Mouse (Mus musculus): ENCODE data around the gene Tmem119. TPM values are rescaled to one million over a fixed set of nuclear protein-coding genes. Genes with fewer than 3 reads are reported as not detected.
A peak's percentile ranks its signal among the peaks of the same experiment; 100 is the strongest.
"Not testable (repeated sequence)": the region's sequence is repeated elsewhere in the genome, so short reads cannot be mapped to it uniquely, and the experiment has no call there.

Tmem119 gene
- total RNA-seq, 2 experiments from 2014 or later = 10.5 to 12.5 TPM

GRCm38 (mm10) chr5:113791197-113792095 is 8.9 kb downstream of the Tmem119 start:
- intact Hi-C loops (cut with DNase I) = no loop called here
- no peak for DNase-seq

- no peak for DNase-seq
- intact Hi-C loops (cut with DNase I) = no loop called here
Observed at GRCm38 (mm10) chr5:113790453-113791196, 9.7 kb downstream of the Tmem119 start.

- peak; percentile 38 to 45 for DNase-seq
- intact Hi-C loops (cut with DNase I) = no loop called here
Observed at GRCm38 (mm10) chr5:113789075-113789788, 11.1 kb downstream of the Tmem119 start.

- DNase-seq = no peak
- intact Hi-C loops (cut with DNase I) = no loop called here
Observed at GRCm38 (mm10) chr5:113788645-113789044, 11.7 kb downstream of the Tmem119 start.

GRCm38 (mm10) chr5:113786985-113787384 is 13.3 kb downstream of the Tmem119 start:
- intact Hi-C loops (cut with DNase I) = no loop called here
- DNase-seq = no peak

GRCm38 (mm10) chr5:113784104-113784503 is 16.2 kb downstream of the Tmem119 start:
- intact Hi-C loops (cut with DNase I) = not testable (repeated sequence)
- DNase-seq = peak; percentile 36 to 42

- peak; percentile 64 to 68 for DNase-seq
- intact Hi-C loops (cut with DNase I) = no loop called here
Observed at GRCm38 (mm10) chr5:113783581-113784001, 16.7 kb downstream of the Tmem119 start.

- intact Hi-C loops (cut with DNase I) = no loop called here
Observed at GRCm38 (mm10) chr5:113782624-113783023, 17.7 kb downstream of the Tmem119 start.

GRCm38 (mm10) chr5:113781875-113782274 is 18.4 kb downstream of the Tmem119 start:
- intact Hi-C loops (cut with DNase I) = no loop called here
- no peak for DNase-seq

More at GRCm38 (mm10) chr5:113782624-113783023, 17.7 kb downstream of the Tmem119 start:
- no peak for DNase-seq

- intact Hi-C loops (cut with DNase I) = no loop called here
Observed at GRCm38 (mm10) chr5:113781254-113781653, 19.1 kb downstream of the Tmem119 start.

GRCm38 (mm10) chr5:113780763-113781162 is 19.6 kb downstream of the Tmem119 start:
- intact Hi-C loops (cut with DNase I) = no loop called here
- no peak for DNase-seq

More at GRCm38 (mm10) chr5:113781254-113781653, 19.1 kb downstream of the Tmem119 start:
- DNase-seq = no peak

GRCm38 (mm10) chr5:113780082-113780752 is 20.1 kb downstream of the Tmem119 start:
- intact Hi-C loops (cut with DNase I) = no loop called here
- DNase-seq = no peak

- intact Hi-C loops (cut with DNase I) = no loop called here
- no peak for DNase-seq
Observed at GRCm38 (mm10) chr5:113779569-113779968, 20.7 kb downstream of the Tmem119 start.

- DNase-seq; intact Hi-C loops (cut with DNase I): not testable (repeated sequence)
Observed at GRCm38 (mm10) chr5:113777728-113778127, 22.6 kb downstream of the Tmem119 start.

- intact Hi-C loops (cut with DNase I) = no loop called here
- DNase-seq = no peak
Observed at GRCm38 (mm10) chr5:113776896-113777226, 23.5 kb downstream of the Tmem119 start.

GRCm38 (mm10) chr5:113776128-113776895 is 24.0 kb downstream of the Tmem119 start:
- DNase-seq = no peak

GRCm38 (mm10) chr5:113775585-113775984 is 24.7 kb downstream of the Tmem119 start:
- DNase-seq = no peak
- intact Hi-C loops (cut with DNase I) = no loop called here

More at GRCm38 (mm10) chr5:113776128-113776895, 24.0 kb downstream of the Tmem119 start:
- intact Hi-C loops (cut with DNase I) = no loop called here

GRCm38 (mm10) chr5:113773664-113774063 is 26.7 kb downstream of the Tmem119 start:
- intact Hi-C loops (cut with DNase I) = loop anchor here (1.0 to 2.0 kb wide), 2 partner anchors 42 to 181 kb away; no protein-coding TSS in a partner anchor
- DNase-seq = peak; percentile 91 to 94

- DNase-seq = no peak
- intact Hi-C loops (cut with DNase I) = loop anchor here (2.0 kb wide), 1 partner anchor 182 kb away; no protein-coding TSS in a partner anchor
Observed at GRCm38 (mm10) chr5:113772905-113773519, 27.3 kb downstream of the Tmem119 start.
